Mouse (Mus musculus): Measurements from ENCODE around the gene Cand1.

DNA sequence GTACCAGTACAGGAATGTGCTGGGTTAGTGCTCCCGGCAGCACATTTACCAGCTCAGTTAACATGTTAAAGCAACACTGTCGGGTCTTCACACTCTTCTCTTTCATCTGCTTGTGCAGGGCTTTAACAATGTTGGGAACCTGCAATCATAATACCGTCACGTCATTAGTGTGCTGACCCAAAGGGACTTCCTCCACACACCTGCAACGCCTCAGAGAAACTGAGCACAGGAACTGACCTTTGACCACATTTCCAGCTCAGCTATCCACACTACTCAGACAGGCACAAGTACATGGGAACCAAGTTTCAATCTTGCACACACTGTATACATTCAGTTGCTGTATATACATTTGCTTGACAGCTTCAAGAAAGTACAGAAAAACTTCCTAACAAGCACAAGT lies 27.4 kb downstream of the Cand1 start:
- TF ChIP-seq CTCF (IDR thresholded peaks at IDR 0.05; ENCODE audit: insufficient read depth, low read length) (no peak), POLR2A (IDR thresholded peaks at IDR 0.05; ENCODE audit: borderline replicate concordance, extremely low read depth, low read depth, low read length) (no peak)

Measured in lung, adult 2 months (tissue).